Mouse (Mus musculus) cortical plate, adult 2 months (tissue): ENCODE data around the gene Stpg1.

Experiments used
- CTCF ChIP-seq: fragments of 200-500 bp; IDR thresholded peaks from 2 replicates; pipeline ENCODE4 v1.5.1; 2011; ENCODE audit warnings: mild to moderate bottlenecking, control low read depth, low read length; ENCODE audit not compliant: insufficient read depth; ENCODE audit errors: extremely low read depth
- POLR2A ChIP-seq: fragments of 200-500 bp; IDR thresholded peaks from 2 replicates; pipeline ENCODE4 v1.6.1; 2011; ENCODE audit warnings: mild to moderate bottlenecking, low read length, control low read depth; ENCODE audit not compliant: insufficient read depth; ENCODE audit errors: extremely low read depth

DNA sequence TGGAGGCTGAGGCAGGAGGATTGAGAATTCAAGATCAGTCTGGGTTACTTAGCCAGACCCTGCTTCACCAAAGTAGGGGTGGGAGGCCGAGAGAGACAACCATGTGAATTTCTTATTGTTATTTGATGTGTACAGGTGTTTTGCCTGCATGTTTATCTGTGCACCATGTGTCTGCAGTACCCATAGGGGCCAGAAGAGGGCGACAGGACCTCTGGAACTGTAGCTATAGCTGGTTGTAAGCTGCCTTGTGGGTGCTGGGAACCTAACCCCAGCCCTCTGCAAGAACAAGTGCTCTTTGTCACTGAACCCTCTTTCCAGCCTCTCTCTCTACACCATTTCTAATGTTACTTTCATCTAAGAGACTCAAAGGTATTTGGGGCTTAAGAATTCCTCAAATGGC is 35.7 kb downstream of the Stpg1 start:
- TF ChIP-seq CTCF (no peak), POLR2A (no peak)
